Mouse (Mus musculus) spleen, adult 2 months (tissue): ENCODE measurements around the gene Rab28.

Source experiments
- CTCF ChIP-seq: fragments of 200-500 bp; IDR thresholded peaks from 2 replicates; pipeline ENCODE4 v1.5.1; 2011; ENCODE audit warnings: mild to moderate bottlenecking, inconsistent platforms; ENCODE audit not compliant: insufficient read depth, insufficient read length, insufficient replicate concordance; ENCODE audit errors: extremely low read depth
- POLR2A ChIP-seq: fragments of 200-500 bp; IDR thresholded peaks from 2 replicates; pipeline ENCODE4 v1.6.1; 2011; ENCODE audit warnings: low read depth, low read length, inconsistent platforms

DNA sequence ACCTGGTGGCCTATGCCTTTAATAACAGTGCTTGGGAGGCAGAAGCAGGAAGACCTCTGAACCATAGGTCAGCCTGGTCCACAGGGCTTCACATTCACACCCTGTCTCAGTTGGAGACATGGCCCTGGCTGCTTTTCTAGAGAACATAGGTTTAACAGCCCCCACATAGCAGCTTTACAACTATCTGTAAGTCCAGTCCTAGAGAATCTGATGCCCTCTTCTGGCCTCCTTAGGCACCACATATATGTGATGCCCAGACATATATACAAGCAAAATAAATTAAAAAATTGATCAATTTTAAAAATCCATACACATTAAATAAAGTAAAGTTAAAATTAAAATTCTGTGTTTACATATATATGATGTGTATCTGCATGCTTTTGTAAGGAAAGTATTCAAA lies 10.0 kb downstream of the Rab28 start:
- TF ChIP-seq CTCF = no peak
- TF ChIP-seq POLR2A = no peak
